Mouse (Mus musculus) liver, embryonic 11.5 days (tissue): ENCODE data around the gene Trp53tg5. TPM values are rescaled to one million over a fixed set of nuclear protein-coding genes. Genes with fewer than 3 reads are reported as not detected.

ENCODE experiments used
- ATAC-seq: fragments of 200-750 bp; cut with Nextera tagmentation; replicated peaks from 2 replicates; pipeline ENCODE4 v1.8.0; 2017; ENCODE audit warnings: moderate number of reproducible peaks, mild to moderate bottlenecking, moderate TSS enrichment, moderate library complexity; ENCODE audit not compliant: low FRiP score
- DNase-seq: peaks from one replicate; pipeline ENCODE4 v3.0.0-alpha.2; 2017; ENCODE audit warnings: low spot score
- H3K27ac ChIP-seq: fragments of 300-500 bp; sonication (generic); 2 replicates; pipeline ENCODE4 v1.5.1; 2014; ENCODE audit warnings: mild to moderate bottlenecking, low read depth, low read length, control low read depth
- H3K27me3 ChIP-seq: fragments of 300-500 bp; sonication (generic); replicated peaks from 2 replicates; pipeline ENCODE4 v1.6.1; 2014; ENCODE audit warnings: low read length, mixed read lengths; ENCODE audit not compliant: control insufficient read depth, insufficient read depth
- H3K36me3 ChIP-seq: fragments of 300-500 bp; sonication (generic); 2 replicates; pipeline ENCODE4 v1.6.1; 2014; ENCODE audit warnings: mild to moderate bottlenecking, low read length, moderate library complexity, mixed read lengths; ENCODE audit not compliant: control insufficient read depth, insufficient read depth
- H3K4me1 ChIP-seq: fragments of 300-500 bp; sonication (generic); replicated peaks from 2 replicates; pipeline ENCODE4 v1.6.1; 2014; ENCODE audit warnings: low read length, mixed read lengths; ENCODE audit not compliant: control insufficient read depth, insufficient read depth
- H3K4me2 ChIP-seq: fragments of 300-500 bp; sonication (generic); 2 replicates; pipeline ENCODE4 v1.6.1; 2014; ENCODE audit warnings: mild to moderate bottlenecking, control low read depth, moderate library complexity
- H3K4me3 ChIP-seq: fragments of 300-500 bp; sonication (generic); 2 replicates; pipeline ENCODE4 v1.5.1; 2014; ENCODE audit warnings: low read depth, low read length, control low read depth
- H3K9ac ChIP-seq: fragments of 300-500 bp; sonication (generic); 2 replicates; pipeline ENCODE4 v1.6.1; 2014; ENCODE audit warnings: low read depth, low read length, control low read depth
- H3K9me3 ChIP-seq: fragments of 300-500 bp; sonication (generic); 2 replicates; pipeline ENCODE4 v1.6.1; 2016; ENCODE audit warnings: low read length, inconsistent platforms, mixed read lengths; ENCODE audit not compliant: control insufficient read depth
- WGBS: fragments of 180-500 bp; shearing (Covaris S2); extraction: QIAGEN DNeasy Blood & Tissue Kit; methylation state at CpG from one replicate; pipeline ENCODE4 v1.1.7; 2014; 5-methylcytosine and 5-hydroxymethylcytosine counted together
- polyA plus RNA-seq: library from polyadenylated mRNA; unstranded; fragments of >200 nt; fragmentation: Nextera tagmentation; extraction: Ambion mirVana; gene quantifications from 2 replicates; pipeline ENCODE4 v1.2.1, GENCODE M21; 2014

Gene Trp53tg5
- polyA plus RNA-seq, 1 experiment from 2014 or later: not detected

DNA sequence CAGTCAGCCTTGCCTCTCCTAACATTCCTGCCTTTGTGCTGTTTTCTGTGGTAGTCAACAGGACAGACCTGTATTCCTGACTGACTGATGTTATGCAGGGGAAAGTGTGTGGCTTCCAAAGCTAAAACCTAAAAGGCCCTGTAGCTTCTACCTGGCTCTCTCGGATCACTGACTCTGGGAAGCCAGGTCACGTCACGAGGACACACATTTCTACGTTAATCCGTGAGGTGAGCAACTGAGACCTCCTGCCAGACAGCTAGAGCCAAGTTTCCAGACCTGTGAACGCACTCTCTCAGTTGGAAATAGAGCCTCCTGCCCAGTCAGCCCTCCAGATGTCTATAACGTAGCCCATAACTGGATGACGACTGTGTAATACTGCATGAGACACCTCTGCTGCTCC, 51.5 kb downstream of the Trp53tg5 start:
- no peaks in the 10 kb centered on the region for H3K9me3 ChIP-seq
- DNase-seq (no peak), ATAC-seq (no peak)
- no peak overlapping the region for H3K4me2 ChIP-seq
- peaks cover 3% of the 10 kb centered on the region; the same call in 1 of the 2 replicates for H3K4me1 ChIP-seq
- H3K4me3 ChIP-seq: no peak overlapping the region
- 80% methylated on average over 8 of the region's 8 CpGs for WGBS
- peaks cover 9% of the 10 kb centered on the region; the same call in 1 of the 2 replicates for H3K36me3 ChIP-seq
- no peak overlapping the region for H3K27ac ChIP-seq
- no peak overlapping the region for H3K9ac ChIP-seq
- H3K27me3 ChIP-seq: no peaks in the 10 kb centered on the region; the same call in 1 of the 2 replicates

- 85% methylated on average over 7 of the region's 7 CpGs for WGBS
- Histone ChIP-seq H3K27me3 (no peaks in the 10 kb centered on the region; the same call in 1 of the 2 replicates), H3K9me3 (no peaks in the 10 kb centered on the region), H3K4me3 (no peak overlapping the region), H3K36me3 (peaks cover 9% of the 10 kb centered on the region; the same call in 1 of the 2 replicates), H3K27ac (no peak overlapping the region), H3K9ac (no peak overlapping the region), H3K4me1 (peaks cover under 1% of the 10 kb centered on the region; the same call in 1 of the 2 replicates), H3K4me2 (no peak overlapping the region)
- DNase-seq: no peak
- ATAC-seq: no peak
Observed at GRCm38 (mm10) chr2:164421306-164421705, 52.2 kb downstream of the Trp53tg5 start.

Other genes with a start within 250 kb of the Trp53tg5 start
- not detected in 2 replicates for gene Svs2, start 235.3 kb downstream of the Trp53tg5 start, polyA plus RNA-seq
- gene Svs3b, start 217.1 kb downstream of the Trp53tg5 start, polyA plus RNA-seq: not detected in 2 replicates
- not detected in 2 replicates for gene Svs4, start 195.3 kb downstream of the Trp53tg5 start, polyA plus RNA-seq
- not detected in 2 replicates for gene Svs3a, start 184.5 kb downstream of the Trp53tg5 start, polyA plus RNA-seq
- gene Svs6, start 157.0 kb downstream of the Trp53tg5 start, polyA plus RNA-seq: not detected in 2 replicates
- not detected in 2 replicates for gene Svs5, start 141.0 kb downstream of the Trp53tg5 start, polyA plus RNA-seq
- 9.4 and 11.6 TPM in 2 replicates for gene Slpi, start 84.6 kb downstream of the Trp53tg5 start, polyA plus RNA-seq
- gene Rbpjl, start 70.6 kb downstream of the Trp53tg5 start, polyA plus RNA-seq: 0.04 and 0.12 TPM in 2 replicates
- gene Matn4, start 68.6 kb downstream of the Trp53tg5 start, polyA plus RNA-seq: 0.14 and 0.32 TPM in 2 replicates
- gene Sdc4, start 29.8 kb downstream of the Trp53tg5 start, polyA plus RNA-seq: 38.9 and 39.2 TPM in 2 replicates
- 49.1 and 52.8 TPM in 2 replicates for gene Sys1, start 16.8 kb downstream of the Trp53tg5 start, polyA plus RNA-seq
- gene Gm20458, start 12.8 kb downstream of the Trp53tg5 start, polyA plus RNA-seq: 4.4 and 7.4 TPM in 2 replicates
- 2.1 TPM in 2 replicates for gene Dbndd2, start 12.4 kb upstream of the Trp53tg5 start, polyA plus RNA-seq
- 52.1 and 58.7 TPM in 2 replicates for gene Pigt, start 23.8 kb upstream of the Trp53tg5 start, polyA plus RNA-seq
- gene Wfdc2, start 88.7 kb upstream of the Trp53tg5 start, polyA plus RNA-seq: 8.2 and 9.1 TPM in 2 replicates
- not detected in 2 replicates for gene Spint3, start 99.7 kb upstream of the Trp53tg5 start, polyA plus RNA-seq
- gene Wfdc6a, start 111.7 kb upstream of the Trp53tg5 start, polyA plus RNA-seq: not detected in 2 replicates
- gene Eppin, start 119.9 kb upstream of the Trp53tg5 start, polyA plus RNA-seq: not detected in 2 replicates
- gene Wfdc6b, start 139.8 kb upstream of the Trp53tg5 start, polyA plus RNA-seq: not detected in 2 replicates
- not detected in 2 replicates for gene Wfdc8, start 139.9 kb upstream of the Trp53tg5 start, polyA plus RNA-seq
- not detected in 2 replicates for gene Wfdc16, start 165.1 kb upstream of the Trp53tg5 start, polyA plus RNA-seq
- gene Wfdc10, start 182.3 kb upstream of the Trp53tg5 start, polyA plus RNA-seq: not detected in 2 replicates
- not detected in 2 replicates for gene Wfdc9, start 182.9 kb upstream of the Trp53tg5 start, polyA plus RNA-seq
- not detected in 2 replicates for gene Wfdc11, start 200.4 kb upstream of the Trp53tg5 start, polyA plus RNA-seq
- not detected in 2 replicates for gene Wfdc13, start 211.4 kb upstream of the Trp53tg5 start, polyA plus RNA-seq
- not detected in 2 replicates for gene Spint4, start 224.8 kb upstream of the Trp53tg5 start, polyA plus RNA-seq
- not detected in 2 replicates for gene Spint5, start 241.6 kb upstream of the Trp53tg5 start, polyA plus RNA-seq